Mouse (Mus musculus): ENCODE data around the gene Olfr653. TPM values are rescaled to one million over a fixed set of nuclear protein-coding genes. Genes with fewer than 3 reads are reported as not detected.

Gene Olfr653
- total RNA-seq (2017): not detected in 2 replicates

- 0 out of 2 replicates have a peak, but pooled peaks have one; percentile 9 for ATAC-seq (ENCODE audit: extremely low read depth, insufficient number of reproducible peaks, low FRiP score, poor library complexity, severe bottlenecking)
Observed at GRCm38 (mm10) chr7:104577014-104577413, at the start of gene Olfr653. Gene Olfr653 (plus strand): TSS chr7:104577314.

- no peak for ATAC-seq (ENCODE audit: extremely low read depth, insufficient number of reproducible peaks, low FRiP score, poor library complexity, severe bottlenecking)
Observed at GRCm38 (mm10) chr7:104549833-104550232, 27.3 kb upstream of the Olfr653 start, which contains the start of gene Olfr651. Gene Olfr651 (plus strand): TSS chr7:104550133.

- ATAC-seq (ENCODE audit: extremely low read depth, insufficient number of reproducible peaks, low FRiP score, poor library complexity, severe bottlenecking): no peak
Observed at GRCm38 (mm10) chr7:104552700-104553099, 24.4 kb upstream of the Olfr653 start.

- no peak for ATAC-seq (ENCODE audit: extremely low read depth, insufficient number of reproducible peaks, low FRiP score, poor library complexity, severe bottlenecking)
Observed at GRCm38 (mm10) chr7:104560601-104561000, 16.5 kb upstream of the Olfr653 start, which contains the start of gene Olfr652. Gene Olfr652 (plus strand): TSS chr7:104560901.

GRCm38 (mm10) chr7:104580846-104581245 is 3.7 kb downstream of the Olfr653 start:
- no peak for ATAC-seq (ENCODE audit: extremely low read depth, insufficient number of reproducible peaks, low FRiP score, poor library complexity, severe bottlenecking)

- ATAC-seq (ENCODE audit: extremely low read depth, insufficient number of reproducible peaks, low FRiP score, poor library complexity, severe bottlenecking): no peak
Observed at GRCm38 (mm10) chr7:104581429-104581828, 4.3 kb downstream of the Olfr653 start.

- no peak for ATAC-seq (ENCODE audit: extremely low read depth, insufficient number of reproducible peaks, low FRiP score, poor library complexity, severe bottlenecking)
Observed at GRCm38 (mm10) chr7:104586725-104587124, 9.6 kb downstream of the Olfr653 start, which contains the start of gene Olfr654. Gene Olfr654 (plus strand): TSS chr7:104587025.

- no peak for ATAC-seq (ENCODE audit: extremely low read depth, insufficient number of reproducible peaks, low FRiP score, poor library complexity, severe bottlenecking)
Observed at GRCm38 (mm10) chr7:104588274-104588673, 11.2 kb downstream of the Olfr653 start.

GRCm38 (mm10) chr7:104601679-104602078 is 24.6 kb downstream of the Olfr653 start, which contains the start of gene Olfr655:
Gene Olfr655 (minus strand): TSS chr7:104601779.
- no peak for ATAC-seq (ENCODE audit: extremely low read depth, insufficient number of reproducible peaks, low FRiP score, poor library complexity, severe bottlenecking)

- peak; percentile 100 for ATAC-seq (ENCODE audit: extremely low read depth, insufficient number of reproducible peaks, low FRiP score, poor library complexity, severe bottlenecking)
Observed at GRCm38 (mm10) chr7:104603173-104603572, 26.1 kb downstream of the Olfr653 start.

- ATAC-seq (ENCODE audit: extremely low read depth, insufficient number of reproducible peaks, low FRiP score, poor library complexity, severe bottlenecking): no peak
Observed at GRCm38 (mm10) chr7:104604727-104605126, 27.6 kb downstream of the Olfr653 start.

- ATAC-seq (ENCODE audit: extremely low read depth, insufficient number of reproducible peaks, low FRiP score, poor library complexity, severe bottlenecking): no peak
Observed at GRCm38 (mm10) chr7:104613655-104614054, 36.5 kb downstream of the Olfr653 start, which contains the start of gene Olfr656. Gene Olfr656 (plus strand): TSS chr7:104613955.

- ATAC-seq (ENCODE audit: extremely low read depth, insufficient number of reproducible peaks, low FRiP score, poor library complexity, severe bottlenecking): no peak
Observed at GRCm38 (mm10) chr7:104624494-104624893, 47.4 kb downstream of the Olfr653 start, which contains the start of gene Olfr657. Gene Olfr657 (plus strand): TSS chr7:104624794.

Other genes starting within 250 kb of the Olfr653 start
- gene Trim34b, start 247.8 kb upstream of the Olfr653 start, total RNA-seq (2017): 6.8 and 7.2 TPM in 2 replicates
- gene Trim12c, start 224.0 kb upstream of the Olfr653 start, total RNA-seq (2017): 185 and 205 TPM in 2 replicates
- 380 and 405 TPM in 2 replicates for gene Trim30b, start 207.4 kb upstream of the Olfr653 start, total RNA-seq (2017)
- gene Trim30c, start 176.5 kb upstream of the Olfr653 start, total RNA-seq (2017): 6.6 and 7.2 TPM in 2 replicates
- 208 and 211 TPM in 2 replicates for gene Trim30a, start 112.1 kb upstream of the Olfr653 start, total RNA-seq (2017)
- gene Trim30d, start 69.5 kb upstream of the Olfr653 start, total RNA-seq (2017): 192 and 193 TPM in 2 replicates
- gene Olfr651, start 27.2 kb upstream of the Olfr653 start, total RNA-seq (2017): not detected in 2 replicates
- not detected in 2 replicates for gene Olfr652, start 16.4 kb upstream of the Olfr653 start, total RNA-seq (2017)
- not detected in 2 replicates for gene Olfr654, start 9.7 kb downstream of the Olfr653 start, total RNA-seq (2017)
- not detected in 2 replicates for gene Olfr655, start 24.5 kb downstream of the Olfr653 start, total RNA-seq (2017)
- not detected in 2 replicates for gene Olfr656, start 36.6 kb downstream of the Olfr653 start, total RNA-seq (2017)
- gene Olfr657, start 47.5 kb downstream of the Olfr653 start, total RNA-seq (2017): not detected in 2 replicates
- gene Olfr658, start 70.0 kb downstream of the Olfr653 start, total RNA-seq (2017): 0.47 TPM in 1 of 2 replicates, not detected in the other
- not detected in 2 replicates for gene Olfr659, start 89.4 kb downstream of the Olfr653 start, total RNA-seq (2017)
- not detected in 2 replicates for gene Olfr661, start 109.2 kb downstream of the Olfr653 start, total RNA-seq (2017)
- not detected in 2 replicates for gene Usp17le, start 200.2 kb downstream of the Olfr653 start, total RNA-seq (2017)

Data from neutrophil, adult 5-6 weeks (primary cell).